Mouse (Mus musculus): ENCODE measurements around the gene Rbm5.

Gene Rbm5

GRCm38 (mm10) chr9:107770374-107771290, at the start of gene Rbm5:
Gene Rbm5, minus strand, starts transcription at chr9:107770996.
- in situ Hi-C loops (cut with MboI) = no loop called here

- in situ Hi-C loops (cut with MboI) = no loop called here
These were observed 41.3 kb upstream of the Rbm5 start for GRCm38 (mm10) chr9:107812132-107812531.

- in situ Hi-C loops (cut with MboI) = no loop called here
These were observed 40.2 kb upstream of the Rbm5 start for GRCm38 (mm10) chr9:107810985-107811384.

- in situ Hi-C loops (cut with MboI) = no loop called here
These were observed 20.9 kb upstream of the Rbm5 start for GRCm38 (mm10) chr9:107791714-107792113.

GRCm38 (mm10) chr9:107782536-107783203, 11.9 kb upstream of the Rbm5 start:
- in situ Hi-C loops (cut with MboI) = no loop called here

- in situ Hi-C loops (cut with MboI) = no loop called here
These were observed 6.0 kb upstream of the Rbm5 start for GRCm38 (mm10) chr9:107776809-107777208.

- in situ Hi-C loops (cut with MboI) = no loop called here
These were observed 3.6 kb upstream of the Rbm5 start for GRCm38 (mm10) chr9:107774411-107774810.

- in situ Hi-C loops (cut with MboI) = no loop called here
These were observed 986 bp upstream of the Rbm5 start for GRCm38 (mm10) chr9:107771782-107772181.

GRCm38 (mm10) chr9:107770037-107770373, 791 bp downstream of the Rbm5 start:
- in situ Hi-C loops (cut with MboI) = no loop called here

- in situ Hi-C loops (cut with MboI) = no loop called here
These were observed 1.3 kb downstream of the Rbm5 start for GRCm38 (mm10) chr9:107769445-107770000.

- in situ Hi-C loops (cut with MboI) = no loop called here
These were observed 1.9 kb downstream of the Rbm5 start for GRCm38 (mm10) chr9:107768851-107769250.

GRCm38 (mm10) chr9:107759593-107759992, 11.2 kb downstream of the Rbm5 start:
- in situ Hi-C loops (cut with MboI) = no loop called here

GRCm38 (mm10) chr9:107750378-107750777, 20.4 kb downstream of the Rbm5 start:
- in situ Hi-C loops (cut with MboI) = no loop called here

GRCm38 (mm10) chr9:107748063-107748462, 22.7 kb downstream of the Rbm5 start:
- in situ Hi-C loops (cut with MboI) = no loop called here

GRCm38 (mm10) chr9:107747310-107747709, 23.5 kb downstream of the Rbm5 start:
- in situ Hi-C loops (cut with MboI) = no loop called here

GRCm38 (mm10) chr9:107746679-107747078, 24.1 kb downstream of the Rbm5 start:
- in situ Hi-C loops (cut with MboI) = no loop called here

GRCm38 (mm10) chr9:107744061-107744460, 26.7 kb downstream of the Rbm5 start:
- in situ Hi-C loops (cut with MboI) = no loop called here

GRCm38 (mm10) chr9:107738841-107739202, 32.0 kb downstream of the Rbm5 start:
- in situ Hi-C loops (cut with MboI) = no loop called here

GRCm38 (mm10) chr9:107738020-107738840, 32.6 kb downstream of the Rbm5 start:
- in situ Hi-C loops (cut with MboI) = no loop called here

- in situ Hi-C loops (cut with MboI) = no loop called here
These were observed 34.7 kb downstream of the Rbm5 start for GRCm38 (mm10) chr9:107736185-107736485.

- in situ Hi-C loops (cut with MboI) = no loop called here
These were observed 35.2 kb downstream of the Rbm5 start for GRCm38 (mm10) chr9:107735356-107736184.
